In the genomic region with DNA sequence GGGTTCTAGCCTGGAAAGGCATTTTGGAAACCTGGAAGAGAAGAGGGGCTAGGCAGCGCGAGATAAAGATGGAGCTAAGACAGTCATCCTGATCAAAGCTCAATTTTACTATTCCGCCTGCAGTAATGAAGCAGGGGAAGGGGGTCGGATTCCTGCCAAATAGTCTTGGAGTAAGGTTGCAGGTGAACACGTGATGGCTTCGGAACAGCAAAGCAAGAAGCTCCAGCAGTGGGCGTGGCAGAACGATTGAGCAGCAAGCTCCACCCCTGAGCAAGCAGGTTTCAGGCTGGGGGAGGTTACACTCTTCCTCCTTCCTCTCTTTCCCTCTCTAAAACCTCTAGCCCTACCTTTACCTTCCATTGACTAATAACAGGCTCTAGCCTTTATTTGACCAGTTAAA, we compare ENCODE assay signal across 7 mouse cellular contexts. TPM values are rescaled to one million over a fixed set of nuclear protein-coding genes. Genes with fewer than 3 reads are reported as not detected.
A peak's percentile ranks its signal among the peaks of the same experiment; 100 is the strongest.
DNase-seq lines count a peak whose midpoint lies in the region; ATAC-seq and TF ChIP-seq lines count a peak whose summit lies in the region.
"Not testable (repeated sequence)": the region's sequence is repeated elsewhere in the genome, so short reads cannot be mapped to it uniquely, and the experiment has no call there.

No protein-coding gene starts in this region.

- not testable (repeated sequence) for H3K36me3 ChIP-seq in ES-Bruce4 (ENCODE audit: control insufficient read depth, insufficient read depth, low read length, poor library complexity, severe bottlenecking); intestine, embryonic 15.5 days; kidney, adult 2 months (ENCODE audit: control insufficient read depth, insufficient read depth, low read length)

- peak overlapping the region; percentile 99 for H3K4me3 ChIP-seq in ES-Bruce4 (ENCODE audit: low read depth, low read length)
- not testable (repeated sequence) for H3K4me3 ChIP-seq in intestine, embryonic 15.5 days (replicated peaks); kidney, adult 2 months (ENCODE audit: insufficient read depth, low read depth, low read length)

- not testable (repeated sequence) for TF ChIP-seq POLR2A in ES-Bruce4 (IDR thresholded peaks at IDR 0.05; ENCODE audit: insufficient read depth, low read length); kidney, adult 2 months (IDR thresholded peaks at IDR 0.05; ENCODE audit: low read depth, low read length)

- H3K9me3 ChIP-seq in ES-Bruce4 (replicated peaks; ENCODE audit: control insufficient read depth, insufficient read depth, low read length, poor library complexity, severe bottlenecking); intestine, embryonic 15.5 days: not testable (repeated sequence)

- H3K9ac ChIP-seq in ES-Bruce4 (ENCODE audit: low read depth, poor library complexity, severe bottlenecking) = peak overlapping the region; percentile 75
- not testable (repeated sequence) for H3K9ac ChIP-seq in intestine, embryonic 15.5 days

- peak overlapping the region; percentile 86 for H3K27ac ChIP-seq in ES-Bruce4 (ENCODE audit: insufficient read depth, low read length)
- H3K27ac ChIP-seq in intestine, embryonic 15.5 days; kidney, adult 2 months (ENCODE audit: insufficient read depth, low read depth, low read length): not testable (repeated sequence)

- not testable (repeated sequence) for H3K27me3 ChIP-seq in ES-Bruce4 (ENCODE audit: control insufficient read depth, insufficient read depth, low read length, poor library complexity, severe bottlenecking); intestine, embryonic 15.5 days (replicated peaks); kidney, adult 2 months (replicated peaks; ENCODE audit: control insufficient read depth, insufficient read depth, low read length)

- DNase-seq in WW6 (ENCODE audit: low read depth, low spot score) = peak; percentile 59
- DNase-seq in embryo, embryonic 11 days = peak; percentile 12
- DNase-seq in kidney, adult 2 months = peak; percentile 17
- peak; percentile 16 to 39 for DNase-seq in kidney, postnatal 25 days
- peak; percentile 3 for DNase-seq in lung, postnatal 36 days

- not testable (repeated sequence) for H3K4me1 ChIP-seq in ES-Bruce4 (ENCODE audit: control insufficient read depth, insufficient read depth, low read length); intestine, embryonic 15.5 days (replicated peaks); kidney, adult 2 months (ENCODE audit: control insufficient read depth, insufficient read depth, low read length)

- 34% methylated on average over 8 of the region's 8 CpGs for WGBS in intestine, embryonic 15.5 days
- WGBS in kidney, adult 2 months = 19% methylated on average over 8 of the region's 8 CpGs

- peak; percentile 39; the same call in 1 of the 2 replicates for ATAC-seq in intestine, embryonic 15.5 days

- not testable (repeated sequence) for TF ChIP-seq CTCF in ES-Bruce4 (IDR thresholded peaks at IDR 0.05; ENCODE audit: low read depth, low read length); kidney, adult 2 months (conservative IDR thresholded peaks at IDR 0.05; ENCODE audit: insufficient read depth, insufficient read length, low read depth, low read length)

- 0 out of 2 replicates have a peak, but pooled peaks have one; percentile 50 for TF ChIP-seq EP300 in ES-Bruce4 (IDR thresholded peaks at IDR 0.05; ENCODE audit: insufficient read depth, low read depth, low read length)

- H3K4me2 ChIP-seq in intestine, embryonic 15.5 days (replicated peaks) = not testable (repeated sequence)

RNA-seq across cellular contexts. Expression of gene Cox7c, which starts 7.4 kb away (rescaled TPM):
- polyA plus RNA-seq in ES-Bruce4 (2011; ENCODE audit: insufficient read depth, insufficient read length, low read depth, missing spikeins) = 505 and 579 TPM in 2 replicates
- 952 and 1,208 TPM in 2 replicates for polyA plus RNA-seq in intestine, embryonic 15.5 days (2015; fragmentation: Nextera tagmentation; extraction: Ambion mirVana)
- 1,270 and 1,625 TPM in 2 replicates for polyA plus RNA-seq in kidney, adult 2 months (2012; rRNA removed)

Comparison
In these comparisons a context has a peak if more than half of its experiments do, and no peak if none do; other contexts are left out.
1. DNase-seq: peak in every context shown above with its lines; median percentile 59 in WW6; 28 in kidney, postnatal 25 days; 17 in kidney, adult 2 months; 12 in embryo, embryonic 11 days; 3 in lung, postnatal 36 days.